Mouse (Mus musculus) lung, embryonic 16.5 days (tissue): Measurements from ENCODE around the gene Gmds. TPM values are rescaled to one million over a fixed set of nuclear protein-coding genes. Genes with fewer than 3 reads are reported as not detected.

Experiments used
- ATAC-seq: fragments of 200-750 bp; cut with Nextera tagmentation; 2 replicates; pipeline ENCODE4 v1.8.0; 2017; ENCODE audit warnings: low read depth, mild to moderate bottlenecking, moderate library complexity
- H3K27ac ChIP-seq: fragments of 300-500 bp; sonication (generic); 2 replicates; pipeline ENCODE4 v1.5.1; 2014; ENCODE audit warnings: mild to moderate bottlenecking, control low read depth, low read length
- H3K27me3 ChIP-seq: fragments of 300-500 bp; sonication (generic); 2 replicates; pipeline ENCODE4 v1.6.1; 2014; ENCODE audit warnings: low read depth, low read length, mixed read lengths; ENCODE audit not compliant: control insufficient read depth, insufficient read depth
- H3K36me3 ChIP-seq: fragments of 300-500 bp; sonication (generic); 2 replicates; pipeline ENCODE4 v1.6.1; 2014; ENCODE audit warnings: low read length; ENCODE audit not compliant: control insufficient read depth, insufficient read depth
- H3K4me1 ChIP-seq: fragments of 300-500 bp; sonication (generic); replicated peaks from 2 replicates; pipeline ENCODE4 v1.6.1; 2014; ENCODE audit warnings: low read length, mixed read lengths; ENCODE audit not compliant: control insufficient read depth, insufficient read depth
- H3K4me2 ChIP-seq: fragments of 300-500 bp; sonication (generic); 2 replicates; pipeline ENCODE4 v1.6.1; 2014; ENCODE audit warnings: low read depth, low read length, control low read depth
- H3K4me3 ChIP-seq: fragments of 300-500 bp; sonication (generic); 2 replicates; pipeline ENCODE4 v1.5.1; 2014; ENCODE audit warnings: mild to moderate bottlenecking, low read length, control low read depth
- H3K9ac ChIP-seq: fragments of 300-500 bp; sonication (generic); 2 replicates; pipeline ENCODE4 v1.6.1; 2014; ENCODE audit warnings: low read length, control low read depth
- H3K9me3 ChIP-seq: fragments of 300-500 bp; sonication (generic); 2 replicates; pipeline ENCODE4 v1.6.1; 2016; ENCODE audit warnings: low read length; ENCODE audit not compliant: control insufficient read depth
- WGBS: fragments of 180-500 bp; shearing (Covaris S2); extraction: QIAGEN DNeasy Blood & Tissue Kit; methylation state at CpG from one replicate; pipeline ENCODE4 v1.1.7; 2014; 5-methylcytosine and 5-hydroxymethylcytosine counted together
- polyA plus RNA-seq: library from polyadenylated mRNA; unstranded; fragments of >200 nt; fragmentation: Nextera tagmentation; extraction: Ambion mirVana; gene quantifications from 2 replicates; pipeline ENCODE4 v1.2.1, GENCODE M21; 2015

The Gmds gene
- polyA plus RNA-seq, 1 experiment from 2014 or later = 20.8 TPM

DNA sequence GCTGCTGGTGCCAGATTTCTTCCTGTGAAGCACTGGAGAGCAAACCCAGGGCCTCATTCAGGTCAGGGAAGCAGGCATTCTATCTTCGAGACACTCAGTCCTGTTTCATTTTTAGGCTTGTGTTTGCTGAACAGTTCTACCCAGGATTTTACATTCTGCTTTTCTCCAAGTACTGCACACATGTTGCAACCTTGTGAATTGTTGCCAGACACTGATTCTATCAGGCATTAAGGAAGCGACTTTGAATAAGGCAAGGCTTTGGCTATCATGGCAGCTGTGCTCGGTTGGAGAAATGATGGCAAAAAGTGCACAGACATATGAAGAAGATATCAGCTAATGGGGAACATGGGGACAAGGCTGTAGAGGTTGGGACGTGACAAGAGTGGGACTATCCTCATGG, 510.1 kb downstream of the Gmds start:
- WGBS = 79% methylated on average over 4 of the region's 4 CpGs
- peaks cover 5% of the 10 kb centered on the region for H3K27me3 ChIP-seq

DNA sequence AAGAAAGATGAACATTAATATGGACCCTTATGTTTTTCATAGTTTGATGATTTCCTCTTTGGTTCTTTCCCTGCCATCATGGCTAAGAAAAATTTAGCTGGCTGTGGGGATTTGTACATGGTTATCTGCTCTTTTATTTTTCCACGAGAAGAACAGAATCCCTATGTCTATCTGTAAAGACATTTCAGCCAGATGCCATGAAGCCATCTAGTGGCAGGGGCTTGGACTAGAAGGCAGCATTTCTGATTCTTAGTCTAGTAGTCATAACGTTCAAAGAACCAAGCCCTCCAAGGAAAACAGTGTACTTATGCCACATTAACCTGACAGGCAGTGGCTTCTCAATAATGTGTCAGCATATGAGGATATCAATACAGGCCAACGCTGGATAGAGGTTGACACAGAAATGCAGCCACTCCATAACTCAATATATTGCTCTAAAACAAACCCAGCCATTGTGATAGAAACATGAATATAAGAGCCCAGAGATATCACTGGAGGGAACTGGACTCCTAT, 510.7 kb downstream of the Gmds start:
- Histone ChIP-seq H3K27me3 (peaks cover 6% of the 10 kb centered on the region), H3K4me2 (no peak overlapping the region), H3K27ac (no peak overlapping the region), H3K4me1 (peaks cover 2% of the 10 kb centered on the region; the same call in 1 of the 2 replicates), H3K9ac (no peak overlapping the region), H3K4me3 (no peak overlapping the region), H3K9me3 (no peaks in the 10 kb centered on the region), H3K36me3 (no peaks in the 10 kb centered on the region)
- 38% methylated on average over 3 of the region's 3 CpGs for WGBS
- ATAC-seq = no peak

More for the DNA sequence above, 510.1 kb downstream of the Gmds start:
- H3K9ac ChIP-seq = no peak overlapping the region
- H3K36me3 ChIP-seq = no peaks in the 10 kb centered on the region
- H3K4me3 ChIP-seq = no peak overlapping the region
- H3K27ac ChIP-seq = no peak overlapping the region
- no peaks in the 10 kb centered on the region for H3K9me3 ChIP-seq
- H3K4me1 ChIP-seq = peaks cover 2% of the 10 kb centered on the region; the same call in 1 of the 2 replicates
- H3K4me2 ChIP-seq = no peak overlapping the region
- ATAC-seq = no peak

DNA sequence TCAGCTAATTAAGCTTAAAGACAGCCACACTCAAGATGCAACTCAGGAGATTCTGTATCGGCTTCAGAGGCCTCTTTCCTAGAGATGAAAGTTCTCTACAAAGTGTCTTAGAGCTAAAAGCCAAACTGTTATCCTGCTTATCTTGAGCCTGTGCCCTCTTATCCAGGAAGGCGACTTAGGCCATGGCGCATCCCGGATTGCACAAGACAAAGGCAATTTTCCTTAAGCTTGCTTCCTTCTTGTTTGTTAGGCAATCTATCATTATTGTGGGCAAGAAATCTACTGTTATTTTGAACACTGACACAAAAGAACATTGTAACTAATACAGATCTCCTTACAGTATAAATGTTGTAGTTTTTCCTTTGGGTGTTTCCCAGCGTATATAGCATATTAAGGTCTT, 511.4 kb downstream of the Gmds start:
- Histone ChIP-seq H3K36me3 (no peaks in the 10 kb centered on the region), H3K27ac (no peak overlapping the region), H3K4me2 (no peak overlapping the region), H3K27me3 (peaks cover 12% of the 10 kb centered on the region), H3K9me3 (no peaks in the 10 kb centered on the region), H3K4me1 (peaks cover 2% of the 10 kb centered on the region; the same call in 1 of the 2 replicates), H3K4me3 (no peak overlapping the region), H3K9ac (no peak overlapping the region)
- ATAC-seq = no peak
- 72% methylated on average over 5 of the region's 5 CpGs for WGBS

DNA sequence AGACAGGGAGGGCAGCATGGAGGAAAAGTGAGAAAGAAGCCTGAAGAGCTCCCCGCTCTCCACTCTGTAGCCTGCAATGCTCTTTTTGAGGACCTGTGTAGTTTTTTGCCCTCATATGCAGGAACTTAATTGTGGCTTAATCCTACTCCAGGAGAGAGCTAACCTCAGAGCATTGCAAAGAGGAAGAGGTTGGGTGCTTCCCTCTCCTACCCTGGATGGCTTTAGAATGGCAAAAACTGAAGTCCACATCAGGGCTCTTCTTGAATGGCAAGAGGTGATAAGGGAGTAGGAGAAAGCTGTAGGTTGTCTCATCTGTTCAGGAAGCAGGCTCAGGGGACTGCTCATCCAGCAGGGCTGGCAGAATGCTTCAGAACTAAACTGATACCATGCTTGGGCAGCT, 513.4 kb downstream of the Gmds start:
- H3K27me3 ChIP-seq = peaks cover 12% of the 10 kb centered on the region
- 90% methylated on average over 1 of the region's 1 CpGs for WGBS
- H3K9ac ChIP-seq = no peak overlapping the region
- no peak for ATAC-seq
- H3K4me2 ChIP-seq = no peak overlapping the region
- no peaks in the 10 kb centered on the region for H3K9me3 ChIP-seq
- peaks cover 9% of the 10 kb centered on the region for H3K4me1 ChIP-seq
- H3K4me3 ChIP-seq = no peak overlapping the region
- H3K27ac ChIP-seq = no peak overlapping the region
- no peaks in the 10 kb centered on the region for H3K36me3 ChIP-seq

DNA sequence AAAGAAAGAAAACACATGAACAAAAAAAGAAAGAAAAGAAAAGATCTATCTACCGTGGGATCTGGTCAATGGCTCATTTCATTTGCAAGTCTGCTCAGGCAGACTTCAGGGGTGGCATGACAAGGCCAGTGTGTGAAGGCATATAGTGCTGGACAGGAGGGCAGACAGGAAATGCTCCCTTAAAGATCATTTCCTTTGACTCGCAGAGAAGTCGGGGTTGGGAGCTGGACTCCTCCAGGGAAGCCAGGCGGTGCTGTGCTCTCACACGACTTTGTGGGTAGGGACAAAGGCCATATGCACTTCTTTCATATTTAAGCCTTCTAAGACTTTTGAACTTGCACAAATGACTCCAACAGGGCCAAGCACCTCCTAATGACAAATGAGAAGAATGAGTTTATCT, 515.2 kb downstream of the Gmds start:
- H3K27ac ChIP-seq = no peak overlapping the region
- 36% methylated on average over 5 of the region's 5 CpGs for WGBS
- no peak overlapping the region for H3K9ac ChIP-seq
- H3K9me3 ChIP-seq = no peaks in the 10 kb centered on the region
- no peak overlapping the region for H3K4me3 ChIP-seq
- H3K36me3 ChIP-seq = no peaks in the 10 kb centered on the region
- H3K4me1 ChIP-seq = peaks cover 7% of the 10 kb centered on the region
- H3K27me3 ChIP-seq = peaks cover 30% of the 10 kb centered on the region
- H3K4me2 ChIP-seq = no peak overlapping the region
- no peak for ATAC-seq

- peaks cover 42% of the 10 kb centered on the region for H3K27me3 ChIP-seq
- no peaks in the 10 kb centered on the region for H3K36me3 ChIP-seq
- H3K27ac ChIP-seq = no peak overlapping the region
- 36% methylated on average over 6 of the region's 6 CpGs for WGBS
- H3K9me3 ChIP-seq = no peaks in the 10 kb centered on the region
- H3K4me2 ChIP-seq = peak overlapping the region; percentile 59
- peaks cover 7% of the 10 kb centered on the region for H3K4me1 ChIP-seq
- H3K9ac ChIP-seq = peak overlapping the region; percentile 48; the same call in 1 of the 2 replicates
- ATAC-seq = no peak
- H3K4me3 ChIP-seq = peak overlapping the region; percentile 40
Observed at GRCm38 (mm10) chr13:31821050-31821449, 517.5 kb downstream of the Gmds start.

DNA sequence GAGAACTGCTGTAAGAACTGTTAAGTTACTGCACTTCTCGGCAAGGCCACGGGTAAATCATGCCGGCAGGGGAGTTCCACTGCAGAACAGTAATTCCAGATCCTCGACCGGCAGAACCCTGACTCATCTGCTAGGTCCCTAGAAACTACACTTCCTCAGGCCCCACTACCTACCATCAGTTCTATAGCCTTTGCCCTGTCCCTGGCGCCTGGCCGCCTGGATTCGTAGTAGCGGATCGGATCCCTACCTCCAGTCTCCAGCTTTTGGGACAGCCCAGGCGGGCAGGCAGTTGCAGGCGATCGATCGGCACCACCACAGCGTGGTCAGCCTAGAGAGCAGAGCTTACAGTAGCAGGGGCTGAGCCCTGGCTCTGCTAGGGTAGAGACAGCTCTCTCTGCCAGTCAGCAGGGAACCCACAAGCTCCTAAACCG, 517.9 kb downstream of the Gmds start:
- ATAC-seq = peak; percentile 83
- Histone ChIP-seq H3K9ac (peak overlapping the region; percentile 48; the same call in 1 of the 2 replicates), H3K27ac (no peak overlapping the region), H3K9me3 (no peaks in the 10 kb centered on the region), H3K4me3 (peak overlapping the region; percentile 40), H3K4me2 (peak overlapping the region; percentile 59), H3K36me3 (no peaks in the 10 kb centered on the region), H3K27me3 (peaks cover 47% of the 10 kb centered on the region), H3K4me1 (peaks cover 7% of the 10 kb centered on the region)
- WGBS = 8% methylated on average over 16 of the region's 16 CpGs

- Histone ChIP-seq H3K4me3 (no peak overlapping the region), H3K4me2 (no peak overlapping the region), H3K36me3 (no peaks in the 10 kb centered on the region), H3K4me1 (peaks cover 7% of the 10 kb centered on the region), H3K27ac (no peak overlapping the region), H3K27me3 (peaks cover 55% of the 10 kb centered on the region), H3K9ac (no peak overlapping the region), H3K9me3 (no peaks in the 10 kb centered on the region)
- 53% methylated on average over 14 of the region's 14 CpGs for WGBS
- ATAC-seq = no peak
Observed at GRCm38 (mm10) chr13:31819664-31820405, 518.7 kb downstream of the Gmds start.

DNA sequence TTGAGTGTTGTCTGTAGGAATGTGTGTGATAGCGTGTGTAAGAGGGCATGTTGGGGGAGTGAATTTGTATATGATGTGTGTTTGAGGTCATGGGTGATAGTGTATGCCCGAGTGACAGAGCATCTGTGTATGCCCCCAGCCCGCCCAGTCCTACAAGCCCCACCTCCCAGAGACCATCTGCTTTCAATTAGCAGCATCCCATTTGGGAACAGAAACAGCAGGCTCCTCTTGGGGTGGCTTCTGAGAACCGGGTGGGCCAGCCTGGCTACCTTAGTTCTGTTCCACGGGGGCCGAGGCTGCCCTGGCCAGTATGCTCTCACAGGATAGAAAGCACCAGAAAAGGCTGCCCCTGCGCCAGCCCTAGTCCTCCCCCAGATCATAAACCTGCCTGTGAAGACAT, 520.2 kb downstream of the Gmds start:
- WGBS = 56% methylated on average over 7 of the region's 7 CpGs
- Histone ChIP-seq H3K4me2 (no peak overlapping the region), H3K4me3 (no peak overlapping the region), H3K9me3 (no peaks in the 10 kb centered on the region), H3K36me3 (no peaks in the 10 kb centered on the region), H3K9ac (no peak overlapping the region), H3K27ac (no peak overlapping the region), H3K4me1 (peaks cover 7% of the 10 kb centered on the region), H3K27me3 (peaks cover 67% of the 10 kb centered on the region)
- ATAC-seq = no peak
